Mouse (Mus musculus) small intestine, adult 10 weeks (tissue): Measurements from ENCODE around the gene Oaf. TPM values are rescaled to one million over a fixed set of nuclear protein-coding genes. Genes with fewer than 3 reads are reported as not detected.

ENCODE experiments used
- polyA plus RNA-seq: library from polyadenylated mRNA; stranded (reverse); fragments of 350-450 nt; fragmentation: Illumina TruSeq; extraction: RNeasy Lipid Tissue Mini Kit (QIAGEN cat#74804); gene quantifications from one replicate; pipeline ENCODE4 v1.2.3, GENCODE M21; 2014; ENCODE audit warnings: low replicate concordance

Oaf gene
- polyA plus RNA-seq, result 0.82 TPM

DNA sequence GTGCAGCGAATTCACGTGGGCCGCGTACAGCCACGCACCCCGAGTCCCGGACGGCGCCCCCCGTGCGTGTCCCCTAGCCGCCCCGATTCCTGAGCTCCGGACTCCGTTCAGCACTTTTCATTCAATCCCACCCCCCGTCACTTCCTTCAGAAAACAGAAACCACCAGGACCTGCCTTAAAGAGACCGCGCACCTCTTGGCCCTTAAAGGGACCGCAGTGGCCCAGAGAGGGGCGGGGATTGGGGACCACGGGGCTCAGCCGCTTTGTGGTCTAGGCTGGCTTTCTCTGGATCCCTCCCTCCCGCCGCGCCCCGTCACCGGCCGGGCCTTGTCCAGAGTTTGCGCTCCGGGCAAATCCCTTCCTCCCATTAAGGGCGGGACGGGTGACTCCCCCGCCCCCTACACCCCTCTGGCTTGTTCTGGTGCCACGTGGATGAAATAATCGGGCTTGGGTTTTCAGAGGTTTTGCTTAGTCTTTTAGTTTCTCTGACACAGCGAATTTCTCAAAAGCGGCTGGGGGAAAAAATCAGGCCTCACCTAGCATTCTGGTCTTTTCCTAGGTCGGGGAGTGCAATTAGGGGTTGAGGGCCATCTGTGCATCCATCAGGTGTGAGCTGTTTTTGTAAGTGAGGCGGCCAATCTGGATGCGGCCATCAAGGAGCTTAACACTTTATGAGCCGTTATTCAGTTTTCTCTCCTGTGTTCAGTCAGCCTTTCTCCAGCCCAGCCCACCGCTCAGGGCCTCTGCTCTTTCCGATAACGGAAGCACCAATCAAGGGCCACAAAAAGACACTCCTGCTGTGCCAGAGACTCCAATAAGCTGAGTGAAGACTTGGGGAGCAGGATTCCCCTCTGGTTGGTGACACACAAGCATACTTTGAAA, at the start of gene Oaf:
Gene Oaf (minus strand): TSS at position 200 of the 882 bp plus-strand sequence.

GRCm38 (mm10) chr9:43210190-43210682, 29.5 kb downstream of the Oaf start, which contains the start of gene Pou2f3:
Pou2f3 (minus strand) TSS chr9:43210369.

Other genes starting within 250 kb of the Oaf start
- gene Arhgef12, start 132.7 kb downstream of the Oaf start, polyA plus RNA-seq, result 16.0 TPM
- 2.5 TPM for gene Tmem136, start 123.3 kb downstream of the Oaf start, polyA plus RNA-seq
- gene Pou2f3, start 29.5 kb downstream of the Oaf start, polyA plus RNA-seq, result 1.4 TPM
- gene Trim29, start 70.9 kb upstream of the Oaf start, polyA plus RNA-seq, result not detected